In genomic region chr13:77134931-77135620, GRCm38 (mm10) we compare ENCODE assay signal across 8 mouse cellular contexts. TPM values are rescaled to one million over a fixed set of nuclear protein-coding genes. Genes with fewer than 3 reads are reported as not detected.
DNase-seq lines count a peak whose midpoint lies in the region; ATAC-seq lines count a peak whose summit lies in the region.

Slf1 (minus strand) TSS chr13:77135473.
2210408I21Rik (plus strand) TSS chr13:77135540.

- peak within 1 kb of the TSS; percentile 73 for H3K4me2 ChIP-seq in heart, embryonic 14.5 days (ENCODE audit: low read length)
- H3K4me2 ChIP-seq in liver, embryonic 13.5 days: peak within 1 kb of the TSS; percentile 73
- H3K4me2 ChIP-seq in stomach, embryonic 16.5 days (ENCODE audit: low read depth, low read length): peak within 1 kb of the TSS; percentile 74

- peak within 1 kb of the TSS; percentile 83 for H3K4me3 ChIP-seq in brown adipose tissue, adult 24 weeks (ENCODE audit: insufficient read depth, low read depth, low read length)
- peak within 1 kb of the TSS; percentile 66 to 99 for H3K4me3 ChIP-seq in heart, embryonic 14.5 days (ENCODE audit: control insufficient read depth in 1 of 2, insufficient read depth in 1 of 2, low read depth in 1 of 2, low read length in 2 of 2)
- peak within 1 kb of the TSS; percentile 94 for H3K4me3 ChIP-seq in liver, embryonic 13.5 days (replicated peaks)
- H3K4me3 ChIP-seq in stomach, embryonic 16.5 days (replicated peaks; ENCODE audit: low read length): peak within 1 kb of the TSS; percentile 85

- H3K4me1 ChIP-seq in brown adipose tissue, adult 24 weeks (ENCODE audit: control insufficient read depth, insufficient read depth, insufficient read length, low read length): 0 out of 2 replicates have a peak, but pooled peaks cover 3% of the 10 kb centered on the region
- peaks cover 0 to 11% of the 10 kb centered on the region in 2 experiments; a peak in 2 of 4 replicates for H3K4me1 ChIP-seq in heart, embryonic 14.5 days (ENCODE audit: control insufficient read depth in 2 of 2, insufficient read depth in 2 of 2, low read length in 2 of 2)
- peaks cover 9% of the 10 kb centered on the region for H3K4me1 ChIP-seq in liver, embryonic 13.5 days (replicated peaks)
- H3K4me1 ChIP-seq in stomach, embryonic 16.5 days (ENCODE audit: control insufficient read depth, insufficient read depth, low read length): no peaks in the 10 kb centered on the region

- H3K9ac ChIP-seq in heart, embryonic 14.5 days (ENCODE audit: low read length): peak within 1 kb of the TSS; percentile 92
- peak within 1 kb of the TSS; percentile 93 for H3K9ac ChIP-seq in liver, embryonic 13.5 days
- peak within 1 kb of the TSS; percentile 89 for H3K9ac ChIP-seq in stomach, embryonic 16.5 days (ENCODE audit: low read length)

- H3K36me3 ChIP-seq in heart, embryonic 14.5 days (ENCODE audit: control insufficient read depth, insufficient read depth, low read length): no peaks in the 10 kb centered on the region
- H3K36me3 ChIP-seq in liver, embryonic 13.5 days: no peaks in the 10 kb centered on the region
- H3K36me3 ChIP-seq in stomach, embryonic 16.5 days (ENCODE audit: control insufficient read depth, insufficient read depth, low read length): no peaks in the 10 kb centered on the region

- no peaks in the 10 kb centered on the region for H3K27me3 ChIP-seq in heart, embryonic 14.5 days (ENCODE audit: control insufficient read depth, insufficient read depth, low read length)
- no peaks in the 10 kb centered on the region for H3K27me3 ChIP-seq in liver, embryonic 13.5 days
- H3K27me3 ChIP-seq in stomach, embryonic 16.5 days (ENCODE audit: control insufficient read depth, insufficient read depth, low read length): no peaks in the 10 kb centered on the region

- WGBS in heart, embryonic 14.5 days: under 1% methylated on average over 65 of the region's 65 CpGs
- WGBS in liver, embryonic 13.5 days (ENCODE audit: insufficient replicate concordance): under 1% methylated on average over 65 of the region's 65 CpGs
- under 1% methylated on average over 65 of the region's 65 CpGs for WGBS in stomach, embryonic 16.5 days

- H3K27ac ChIP-seq in brown adipose tissue, adult 24 weeks (replicated peaks; ENCODE audit: low read depth, low read length): no peak within 1 kb of the TSS
- peak within 1 kb of the TSS; percentile 66 to 89 for H3K27ac ChIP-seq in heart, embryonic 14.5 days (replicated peaks in 1 of 2; ENCODE audit: control insufficient read depth in 1 of 2, insufficient read depth in 1 of 2, low read depth in 2 of 2, low read length in 2 of 2)
- H3K27ac ChIP-seq in liver, embryonic 13.5 days: peak within 1 kb of the TSS; percentile 81
- H3K27ac ChIP-seq in stomach, embryonic 16.5 days (ENCODE audit: low read length): peak within 1 kb of the TSS; percentile 88

- H3K9me3 ChIP-seq in heart, embryonic 14.5 days (ENCODE audit: control insufficient read depth, low read length): no peaks in the 10 kb centered on the region
- H3K9me3 ChIP-seq in liver, embryonic 13.5 days (replicated peaks): no peaks in the 10 kb centered on the region
- H3K9me3 ChIP-seq in stomach, embryonic 16.5 days (replicated peaks; ENCODE audit: control insufficient read depth, low read length): no peaks in the 10 kb centered on the region

- ATAC-seq in heart, embryonic 14.5 days (ENCODE audit: insufficient number of reproducible peaks, insufficient read depth, low FRiP score, low read depth): peak; percentile 96
- ATAC-seq in liver, embryonic 13.5 days (ENCODE audit: low read depth): peak; percentile 95
- peak; percentile 98 for ATAC-seq in stomach, embryonic 16.5 days (ENCODE audit: insufficient read depth, low FRiP score)

- DNase-seq in CD4-positive, CD25-positive, alpha-beta regulatory T cell, adult 2 months (ENCODE audit: low read depth, low spot score): peak; percentile 83
- DNase-seq in fibroblast of lung, adult 2 months (ENCODE audit: low read depth): peak; percentile 69
- peak; percentile 92 for DNase-seq in kidney, postnatal 14 days
- DNase-seq in liver, embryonic 13.5 days: peak; percentile 78
- peak; percentile 92 for DNase-seq in neural tube, embryonic 10.5 days (ENCODE audit: extremely low spot score, low spot score)

RNA-seq across cellular contexts. Expression of gene Slf1, which starts in this region (rescaled TPM):
- 4.1 and 5.8 TPM in 2 replicates for polyA plus RNA-seq in brown adipose tissue, adult 24 weeks (2012; ENCODE audit: insufficient read depth, insufficient read length, missing spikeins)
- polyA plus RNA-seq in heart, embryonic 14.5 days (2014; fragmentation: Nextera tagmentation; extraction: Ambion mirVana): 26.6 and 28.0 TPM in 2 replicates
- polyA plus RNA-seq in liver, embryonic 13.5 days (2015; fragmentation: Nextera tagmentation; extraction: Ambion mirVana): 22.5 and 24.3 TPM in 2 replicates
- 23.3 and 29.3 TPM in 2 replicates for polyA plus RNA-seq in stomach, embryonic 16.5 days (2015; fragmentation: Nextera tagmentation; extraction: Ambion mirVana)

RNA-seq across cellular contexts. Expression of gene 2210408I21Rik, which starts in this region (rescaled TPM):
- 8.5 and 9.9 TPM in 2 replicates for polyA plus RNA-seq in brown adipose tissue, adult 24 weeks (2012; ENCODE audit: insufficient read depth, insufficient read length, missing spikeins)
- polyA plus RNA-seq in heart, embryonic 14.5 days (2014; fragmentation: Nextera tagmentation; extraction: Ambion mirVana): 6.1 and 6.3 TPM in 2 replicates
- 2.8 and 3.8 TPM in 2 replicates for polyA plus RNA-seq in liver, embryonic 13.5 days (2015; fragmentation: Nextera tagmentation; extraction: Ambion mirVana)
- polyA plus RNA-seq in stomach, embryonic 16.5 days (2015; fragmentation: Nextera tagmentation; extraction: Ambion mirVana): 6.4 and 7.0 TPM in 2 replicates
